Mouse (Mus musculus) liver, embryonic 14.5 days (tissue): ENCODE data around the gene Dagla.

ENCODE experiments used
- CTCF ChIP-seq: IDR thresholded peaks from 2 replicates; pipeline ENCODE4 v1.5.1; 2016; ENCODE audit warnings: antibody characterized with exemption, low read depth, control low read depth
- EP300 ChIP-seq: IDR thresholded peaks from 2 replicates; pipeline ENCODE4 v1.6.1; 2016; ENCODE audit warnings: antibody characterized with exemption, low read depth

- no peak for TF ChIP-seq EP300
- TF ChIP-seq CTCF, result no peak
Observed at GRCm38 (mm10) chr19:10248128-10248527, 56.5 kb downstream of the Dagla start.
